Mouse (Mus musculus) intestine, postnatal 0 days (tissue): Measurements from ENCODE around the gene Neurog3. TPM values are rescaled to one million over a fixed set of nuclear protein-coding genes. Genes with fewer than 3 reads are reported as not detected.

Experiments used
- ATAC-seq: fragments of 200-750 bp; cut with Nextera tagmentation; 2 replicates; pipeline ENCODE4 v1.8.0; 2017; ENCODE audit warnings: mild to moderate bottlenecking, moderate TSS enrichment, moderate library complexity
- H3K27ac ChIP-seq: fragments of 300-500 bp; sonication (generic); 2 replicates; pipeline ENCODE4 v1.5.1; 2014; ENCODE audit warnings: mild to moderate bottlenecking, low read depth, low read length, moderate library complexity
- H3K27me3 ChIP-seq: fragments of 300-500 bp; sonication (generic); replicated peaks from 2 replicates; pipeline ENCODE4 v1.6.1; 2014; ENCODE audit warnings: low read length, mixed read lengths; ENCODE audit not compliant: control insufficient read depth, insufficient read depth
- H3K36me3 ChIP-seq: fragments of 300-500 bp; sonication (generic); 2 replicates; pipeline ENCODE4 v1.6.1; 2014; ENCODE audit warnings: mild to moderate bottlenecking, moderate library complexity; ENCODE audit not compliant: control insufficient read depth, insufficient read depth
- H3K4me1 ChIP-seq: fragments of 300-500 bp; sonication (generic); replicated peaks from 2 replicates; pipeline ENCODE4 v1.6.1; 2014; ENCODE audit warnings: antibody characterized with exemption, low read length, mixed read lengths; ENCODE audit not compliant: control insufficient read depth, insufficient read depth
- H3K4me2 ChIP-seq: fragments of 300-500 bp; sonication (generic); replicated peaks from 2 replicates; pipeline ENCODE4 v1.6.1; 2014; ENCODE audit warnings: low read depth, mild to moderate bottlenecking, moderate library complexity
- H3K4me3 ChIP-seq: fragments of 300-500 bp; sonication (generic); 2 replicates; pipeline ENCODE4 v1.5.1; 2014; ENCODE audit warnings: low read depth, low read length
- H3K9ac ChIP-seq: fragments of 300-500 bp; sonication (generic); 2 replicates; pipeline ENCODE4 v1.6.1; 2014; ENCODE audit warnings: mild to moderate bottlenecking, low read depth, low read length
- H3K9me3 ChIP-seq: fragments of 300-500 bp; sonication (generic); 2 replicates; pipeline ENCODE4 v1.6.1; 2016; ENCODE audit warnings: mixed run types; ENCODE audit not compliant: control insufficient read depth
- CTCF ChIP-seq: sonication (generic); IDR thresholded peaks from 2 replicates; pipeline ENCODE4 v1.5.1; 2016; ENCODE audit warnings: low read depth, mild to moderate bottlenecking, control low read depth, antibody characterized with exemption, moderate library complexity
- WGBS: fragments of 180-500 bp; shearing (Covaris S2); extraction: QIAGEN DNeasy Blood & Tissue Kit; methylation state at CpG from one replicate; pipeline ENCODE4 v1.1.7; 2014; 5-methylcytosine and 5-hydroxymethylcytosine counted together
- polyA plus RNA-seq: library from polyadenylated mRNA; unstranded; fragments of >200 nt; fragmentation: Nextera tagmentation; extraction: Ambion mirVana; gene quantifications from 2 replicates; pipeline ENCODE4 v1.2.1, GENCODE M21; 2015

The Neurog3 gene
- polyA plus RNA-seq, 1 experiment from 2014 or later: 1.4 TPM

- 57% methylated on average over 7 of the region's 7 CpGs for WGBS
- Histone ChIP-seq H3K9me3 (no peaks in the 10 kb centered on the region), H3K9ac (no peak overlapping the region), H3K27ac (no peak overlapping the region), H3K4me1 (no peaks in the 10 kb centered on the region), H3K27me3 (0 out of 2 replicates have a peak, but pooled peaks cover 4% of the 10 kb centered on the region), H3K36me3 (no peaks in the 10 kb centered on the region), H3K4me2 (no peak overlapping the region), H3K4me3 (no peak overlapping the region)
- no peak for ATAC-seq
- no peak for TF ChIP-seq CTCF
Measured at GRCm38 (mm10) chr10:62149929-62150328, 17.0 kb downstream of the Neurog3 start.

- Histone ChIP-seq H3K4me2 (no peak overlapping the region; the same call in 1 of the 2 replicates), H3K27me3 (no peaks in the 10 kb centered on the region), H3K9me3 (no peaks in the 10 kb centered on the region), H3K4me1 (no peaks in the 10 kb centered on the region), H3K36me3 (no peaks in the 10 kb centered on the region), H3K4me3 (no peak overlapping the region), H3K27ac (no peak overlapping the region), H3K9ac (no peak overlapping the region)
- ATAC-seq: peak; percentile 70
- TF ChIP-seq CTCF: no peak
- 40% methylated on average over 10 of the region's 10 CpGs for WGBS
Measured at GRCm38 (mm10) chr10:62162410-62162809, 29.5 kb downstream of the Neurog3 start.

DNA sequence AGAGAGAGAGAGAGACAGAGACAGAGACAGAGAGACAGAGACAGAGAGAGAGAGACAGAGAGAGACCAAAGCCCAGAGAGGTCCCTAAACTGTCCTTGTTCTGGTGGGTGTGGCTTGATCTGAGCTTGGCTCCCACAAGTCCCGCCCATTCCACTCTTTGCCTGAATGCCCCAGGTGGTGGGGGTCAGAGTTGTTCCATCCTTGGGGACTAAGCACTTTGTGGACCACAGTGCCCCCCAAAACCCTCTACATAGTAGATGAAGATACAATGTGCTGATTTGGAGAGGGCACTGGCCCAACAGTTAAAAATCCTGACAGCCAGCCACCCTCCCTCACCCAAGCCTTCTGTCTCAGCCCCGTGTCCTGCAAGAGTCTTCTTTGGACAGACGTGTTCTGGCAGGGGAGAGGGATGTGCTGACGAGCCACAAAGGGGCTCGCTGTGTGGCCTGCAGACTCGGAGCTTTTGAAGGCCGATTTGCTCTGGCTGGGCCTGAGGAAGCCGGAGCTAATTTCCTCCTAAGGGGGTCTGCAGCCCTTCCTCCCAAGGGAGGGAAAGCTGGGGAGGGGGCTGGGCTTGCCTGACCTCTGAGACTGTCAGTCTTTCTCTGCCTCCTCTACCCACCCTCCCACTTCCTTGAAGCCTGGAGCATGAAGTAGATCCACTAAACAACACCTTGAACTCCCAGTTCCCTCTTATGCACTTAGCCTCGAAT lies 40.1 kb downstream of the Neurog3 start:
- Histone ChIP-seq H3K27me3 (no peaks in the 10 kb centered on the region), H3K4me2 (no peak overlapping the region), H3K4me3 (no peak overlapping the region), H3K27ac (no peak overlapping the region), H3K9me3 (no peaks in the 10 kb centered on the region), H3K9ac (no peak overlapping the region), H3K4me1 (no peaks in the 10 kb centered on the region), H3K36me3 (no peaks in the 10 kb centered on the region)
- WGBS: 14% methylated on average over 9 of the region's 9 CpGs
- no peak for TF ChIP-seq CTCF
- no peak for ATAC-seq

DNA sequence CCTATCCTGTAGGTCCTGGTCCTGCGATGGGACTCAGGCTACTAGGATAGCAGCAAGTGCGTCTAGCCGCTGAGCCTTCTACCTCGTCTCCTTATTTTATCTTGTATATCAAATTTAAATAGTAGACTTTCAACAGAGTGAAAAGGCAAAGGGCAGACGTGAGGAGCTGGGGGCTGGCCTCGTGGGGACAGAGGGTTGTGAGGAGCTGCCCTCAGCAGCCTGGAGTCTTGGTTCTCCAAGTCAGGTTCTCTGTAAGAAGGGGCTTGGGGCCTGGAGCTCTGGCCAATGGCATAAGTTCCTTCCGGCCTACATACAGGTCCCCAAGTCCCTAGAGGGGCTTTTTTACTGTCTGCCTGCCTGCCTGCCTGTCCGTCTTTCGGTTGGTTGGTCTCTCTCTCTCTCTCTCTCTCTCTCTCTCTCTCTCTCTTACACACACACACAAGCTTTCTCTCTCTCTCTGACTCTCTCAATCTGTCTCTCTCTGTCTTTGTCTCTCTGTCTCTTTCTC lies 41.1 kb downstream of the Neurog3 start:
- WGBS: 44% methylated on average over 9 of the region's 9 CpGs
- Histone ChIP-seq H3K4me2 (no peak overlapping the region), H3K27me3 (no peaks in the 10 kb centered on the region), H3K4me1 (no peaks in the 10 kb centered on the region), H3K36me3 (no peaks in the 10 kb centered on the region), H3K4me3 (no peak overlapping the region), H3K9ac (no peak overlapping the region), H3K9me3 (no peaks in the 10 kb centered on the region), H3K27ac (no peak overlapping the region)
- ATAC-seq: no peak
- no peak for TF ChIP-seq CTCF

DNA sequence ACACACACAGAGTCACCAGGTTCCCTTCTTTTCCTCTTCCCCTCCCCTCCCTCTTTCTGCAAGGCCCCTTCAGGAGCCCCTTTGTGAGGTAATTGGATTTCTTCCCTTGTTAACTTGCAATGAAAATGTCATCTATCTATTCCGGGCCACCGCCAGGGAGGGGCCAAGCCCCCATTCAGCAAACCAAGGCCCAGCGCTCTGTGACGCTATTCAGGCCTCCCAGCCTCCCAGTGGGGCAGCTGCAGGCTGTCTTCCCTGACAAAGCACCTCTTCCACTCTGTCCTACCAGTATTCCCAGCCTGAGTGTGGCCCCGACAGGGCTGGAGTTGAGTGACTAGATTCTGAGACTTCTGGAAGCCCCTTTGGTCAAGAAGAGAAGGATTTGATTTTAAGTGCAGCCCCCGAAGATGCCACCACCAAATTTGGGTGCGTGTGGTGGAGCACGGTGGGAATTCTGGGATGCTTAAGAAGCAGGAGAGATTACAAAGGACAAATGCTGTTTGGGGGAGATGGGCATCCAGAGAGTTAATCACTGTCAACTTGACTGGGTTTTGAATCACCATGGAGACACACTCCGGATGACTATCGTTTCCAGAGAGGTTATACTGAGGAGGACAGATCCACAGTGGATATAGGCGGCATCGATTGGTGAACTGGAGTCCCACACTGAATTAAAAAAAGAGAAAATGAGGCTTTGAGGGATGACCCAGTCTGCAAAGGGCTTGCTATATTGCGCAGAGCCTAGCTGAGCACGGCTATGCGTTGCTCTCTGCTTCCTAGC lies 41.8 kb downstream of the Neurog3 start:
- TF ChIP-seq CTCF: no peak
- Histone ChIP-seq H3K9ac (no peak overlapping the region), H3K36me3 (no peaks in the 10 kb centered on the region), H3K9me3 (no peaks in the 10 kb centered on the region), H3K27me3 (no peaks in the 10 kb centered on the region), H3K4me1 (no peaks in the 10 kb centered on the region), H3K4me3 (no peak overlapping the region), H3K27ac (no peak overlapping the region), H3K4me2 (no peak overlapping the region)
- no peak for ATAC-seq
- 57% methylated on average over 15 of the region's 15 CpGs for whole genome bisulfite sequencing

GRCm38 (mm10) chr10:62179944-62180343 lies 47.1 kb downstream of the Neurog3 start:
- H3K4me2 ChIP-seq: no peak overlapping the region
- no peaks in the 10 kb centered on the region for H3K27me3 ChIP-seq
- 86% methylated on average over 3 of the region's 3 CpGs for WGBS
- H3K9ac ChIP-seq: no peak overlapping the region
- H3K9me3 ChIP-seq: no peaks in the 10 kb centered on the region
- H3K4me1 ChIP-seq: no peaks in the 10 kb centered on the region
- H3K4me3 ChIP-seq: no peak overlapping the region
- H3K36me3 ChIP-seq: no peaks in the 10 kb centered on the region
- ATAC-seq: no peak
- TF ChIP-seq CTCF: no peak
- H3K27ac ChIP-seq: no peak overlapping the region
